Mouse (Mus musculus): ENCODE data around the gene Ppp1r12a. TPM values are rescaled to one million over a fixed set of nuclear protein-coding genes. Genes with fewer than 3 reads are reported as not detected.

Ppp1r12a gene
- total and polyA plus RNA-seq, 2 experiments from 2014 or later: 51.6 to 92.3 TPM

- Histone ChIP-seq H3K27me3 (ENCODE audit: insufficient read depth, low read length) (no peaks in the 10 kb centered on the region), H3K9ac (no peak overlapping the region), H3K4me3 (ENCODE audit: low read depth, low read length) (no peak overlapping the region), H3K27ac (ENCODE audit: low read depth, low read length) (no peak overlapping the region), H3K36me3 (ENCODE audit: insufficient read depth) (no peaks in the 10 kb centered on the region), H3K9me3 (ENCODE audit: low read length) (no peaks in the 10 kb centered on the region), H3K4me2 (ENCODE audit: low read depth) (no peak overlapping the region), H3K4me1 (ENCODE audit: insufficient read depth) (no peaks in the 10 kb centered on the region)
- ATAC-seq (no peak), DNase-seq (no peak)
- WGBS: 81% methylated on average over 7 of the region's 7 CpGs
- TF ChIP-seq CTCF (IDR thresholded peaks at IDR 0.05; ENCODE audit: low read depth): no peak
These were observed 132.8 kb downstream of the Ppp1r12a start for GRCm38 (mm10) chr10:108294766-108295165.

DNA sequence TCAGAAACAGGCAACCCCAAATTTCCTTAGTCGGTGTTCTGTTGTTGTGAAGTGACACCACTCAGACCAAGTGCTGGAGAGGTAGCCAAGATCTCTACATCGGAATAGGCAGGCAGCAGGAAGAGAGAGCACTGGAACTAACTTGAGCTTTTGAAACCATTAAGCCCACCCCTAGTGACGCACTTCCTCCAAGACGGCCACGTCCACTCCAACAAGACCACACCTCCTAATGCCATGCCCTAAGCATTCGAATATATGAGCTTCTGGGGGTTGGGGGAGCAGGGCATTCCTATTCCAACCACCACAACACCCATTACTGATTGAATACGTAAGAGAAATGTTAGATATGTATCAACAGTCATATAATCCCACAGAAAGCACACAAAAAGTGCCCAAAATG lies 134.5 kb downstream of the Ppp1r12a start:
- H3K9me3 ChIP-seq (ENCODE audit: low read length): no peaks in the 10 kb centered on the region
- no peak overlapping the region for H3K9ac ChIP-seq
- TF ChIP-seq CTCF (IDR thresholded peaks at IDR 0.05; ENCODE audit: low read depth): no peak
- no peak for ATAC-seq
- WGBS: 91% methylated on average over 7 of the region's 7 CpGs
- H3K27me3 ChIP-seq (ENCODE audit: insufficient read depth, low read length): no peaks in the 10 kb centered on the region
- DNase-seq: no peak
- no peak overlapping the region for H3K4me3 ChIP-seq (ENCODE audit: low read depth, low read length)
- H3K27ac ChIP-seq (ENCODE audit: low read depth, low read length): no peak overlapping the region
- H3K4me1 ChIP-seq (ENCODE audit: insufficient read depth): no peaks in the 10 kb centered on the region
- H3K4me2 ChIP-seq (ENCODE audit: low read depth): no peak overlapping the region
- H3K36me3 ChIP-seq (ENCODE audit: insufficient read depth): no peaks in the 10 kb centered on the region

DNA sequence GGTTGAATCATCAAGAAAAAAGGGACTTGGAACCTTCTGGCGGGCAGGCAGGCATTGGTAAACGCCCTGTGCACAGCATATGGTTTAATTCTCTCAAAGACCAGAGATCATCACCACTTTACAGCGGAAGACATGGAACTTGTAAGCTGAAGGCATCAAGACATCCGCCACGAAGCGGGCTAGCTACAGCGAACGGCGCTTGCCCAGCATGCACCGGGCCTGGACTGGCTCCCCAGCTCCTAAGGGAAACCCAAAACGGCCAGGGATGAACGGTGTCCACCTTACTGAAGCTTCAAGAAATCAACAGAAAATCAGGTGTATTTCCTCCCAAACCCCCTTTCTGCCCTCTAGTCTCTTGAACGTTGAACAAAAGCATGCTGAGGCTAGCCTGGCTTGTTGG lies 136.3 kb downstream of the Ppp1r12a start:
- 95% methylated on average over 13 of the region's 13 CpGs for WGBS
- no peaks in the 10 kb centered on the region for H3K36me3 ChIP-seq (ENCODE audit: insufficient read depth)
- no peak for ATAC-seq

DNA sequence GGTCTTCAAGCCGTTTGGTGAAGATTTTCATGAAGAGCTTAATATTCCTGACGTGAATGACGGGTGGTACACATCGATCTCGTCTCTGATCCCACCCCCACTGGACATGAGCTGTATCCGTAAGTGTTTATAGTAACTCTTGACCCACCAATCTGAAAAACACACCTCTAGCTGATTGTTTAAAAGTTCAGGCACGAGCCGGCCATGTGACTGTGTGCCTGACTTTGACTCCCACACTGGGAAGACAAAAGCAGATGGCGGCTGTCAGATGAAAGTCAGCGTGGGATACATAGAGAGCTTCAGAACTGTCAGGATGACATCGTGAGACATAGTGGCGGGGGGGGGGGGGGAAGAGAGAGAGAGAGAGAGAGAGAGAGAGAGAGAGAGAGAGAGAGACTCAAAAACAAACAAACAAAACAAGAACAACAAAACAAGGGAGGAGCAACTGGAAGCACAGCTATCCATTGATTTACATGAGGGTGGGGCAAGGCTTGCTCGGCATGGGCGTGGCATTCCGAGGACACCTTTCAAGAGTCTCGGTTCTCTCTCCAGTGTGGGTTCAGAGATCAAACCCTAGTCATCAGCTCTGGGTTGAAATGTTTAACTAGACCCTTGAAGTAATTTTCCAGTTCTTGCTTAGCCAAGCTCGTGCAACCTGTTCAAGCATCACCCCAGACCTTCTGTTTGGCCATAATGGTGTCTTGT lies 137.0 kb downstream of the Ppp1r12a start:
- ATAC-seq: no peak
- H3K4me1 ChIP-seq (ENCODE audit: insufficient read depth): no peaks in the 10 kb centered on the region
- whole genome bisulfite sequencing: 83% methylated on average over 16 of the region's 17 CpGs

More for the DNA sequence above, 136.3 kb downstream of the Ppp1r12a start:
- no peak overlapping the region for H3K4me2 ChIP-seq (ENCODE audit: low read depth)
- H3K4me1 ChIP-seq (ENCODE audit: insufficient read depth): no peaks in the 10 kb centered on the region
- no peak for DNase-seq
- H3K4me3 ChIP-seq (ENCODE audit: low read depth, low read length): no peak overlapping the region
- H3K9me3 ChIP-seq (ENCODE audit: low read length): no peaks in the 10 kb centered on the region
- no peaks in the 10 kb centered on the region for H3K27me3 ChIP-seq (ENCODE audit: insufficient read depth, low read length)
- no peak overlapping the region for H3K9ac ChIP-seq
- no peak for TF ChIP-seq CTCF (IDR thresholded peaks at IDR 0.05; ENCODE audit: low read depth)
- H3K27ac ChIP-seq (ENCODE audit: low read depth, low read length): no peak overlapping the region

DNA sequence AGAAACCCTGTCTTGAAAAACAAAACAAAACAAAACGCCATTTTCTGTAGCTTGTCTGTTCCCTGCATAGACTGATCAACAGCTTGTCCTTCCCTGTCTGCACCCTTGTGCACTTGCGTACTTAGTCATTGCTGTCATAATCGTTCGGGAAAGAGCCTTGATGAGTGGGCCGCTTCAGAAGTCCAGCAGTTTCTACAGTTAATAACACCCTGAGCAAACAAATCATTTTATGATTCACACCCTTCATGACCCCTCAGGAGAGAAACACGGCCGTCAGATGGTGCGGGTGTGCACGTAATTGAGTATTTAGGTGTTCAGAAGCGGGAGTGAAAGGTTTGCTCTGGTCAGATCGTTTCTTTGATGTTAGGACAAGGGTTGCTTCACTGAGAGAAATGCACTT lies 137.8 kb downstream of the Ppp1r12a start:
- ATAC-seq: no peak
- Histone ChIP-seq H3K9me3 (ENCODE audit: low read length) (no peaks in the 10 kb centered on the region), H3K27me3 (ENCODE audit: insufficient read depth, low read length) (no peaks in the 10 kb centered on the region), H3K4me3 (ENCODE audit: low read depth, low read length) (no peak overlapping the region), H3K4me1 (ENCODE audit: insufficient read depth) (no peaks in the 10 kb centered on the region), H3K36me3 (ENCODE audit: insufficient read depth) (no peaks in the 10 kb centered on the region), H3K27ac (ENCODE audit: low read depth, low read length) (no peak overlapping the region), H3K9ac (no peak overlapping the region), H3K4me2 (ENCODE audit: low read depth) (no peak overlapping the region)
- DNase-seq: no peak
- TF ChIP-seq CTCF (IDR thresholded peaks at IDR 0.05; ENCODE audit: low read depth): no peak
- WGBS: 80% methylated on average over 11 of the region's 11 CpGs

More for the DNA sequence above, 137.0 kb downstream of the Ppp1r12a start:
- no peak for DNase-seq
- Histone ChIP-seq H3K4me3 (ENCODE audit: low read depth, low read length) (no peak overlapping the region), H3K9me3 (ENCODE audit: low read length) (no peaks in the 10 kb centered on the region), H3K4me2 (ENCODE audit: low read depth) (no peak overlapping the region), H3K36me3 (ENCODE audit: insufficient read depth) (no peaks in the 10 kb centered on the region), H3K9ac (no peak overlapping the region), H3K27me3 (ENCODE audit: insufficient read depth, low read length) (no peaks in the 10 kb centered on the region), H3K27ac (ENCODE audit: low read depth, low read length) (no peak overlapping the region)
- TF ChIP-seq CTCF (IDR thresholded peaks at IDR 0.05; ENCODE audit: low read depth): no peak

GRCm38 (mm10) chr10:108300843-108301242 lies 138.8 kb downstream of the Ppp1r12a start:
- no peaks in the 10 kb centered on the region for H3K4me1 ChIP-seq (ENCODE audit: insufficient read depth)
- DNase-seq: peak; percentile 85
- peak; percentile 80 for TF ChIP-seq CTCF (IDR thresholded peaks at IDR 0.05; ENCODE audit: low read depth)
- H3K4me3 ChIP-seq (ENCODE audit: low read depth, low read length): no peak overlapping the region
- WGBS: 10% methylated on average over 19 of the region's 19 CpGs
- no peaks in the 10 kb centered on the region for H3K9me3 ChIP-seq (ENCODE audit: low read length)
- H3K27ac ChIP-seq (ENCODE audit: low read depth, low read length): no peak overlapping the region
- no peaks in the 10 kb centered on the region for H3K27me3 ChIP-seq (ENCODE audit: insufficient read depth, low read length)
- no peak overlapping the region for H3K9ac ChIP-seq
- no peaks in the 10 kb centered on the region for H3K36me3 ChIP-seq (ENCODE audit: insufficient read depth)
- 0 out of 2 replicates have a peak overlapping the region, but pooled peaks have one; percentile 9 for H3K4me2 ChIP-seq (ENCODE audit: low read depth)
- ATAC-seq: peak; percentile 83

- DNase-seq (no peak), ATAC-seq (no peak)
- Histone ChIP-seq H3K4me1 (ENCODE audit: insufficient read depth) (no peaks in the 10 kb centered on the region), H3K27ac (ENCODE audit: low read depth, low read length) (no peak overlapping the region), H3K4me2 (ENCODE audit: low read depth) (no peak overlapping the region), H3K36me3 (ENCODE audit: insufficient read depth) (no peaks in the 10 kb centered on the region), H3K27me3 (ENCODE audit: insufficient read depth, low read length) (no peaks in the 10 kb centered on the region), H3K9ac (no peak overlapping the region), H3K4me3 (ENCODE audit: low read depth, low read length) (no peak overlapping the region), H3K9me3 (ENCODE audit: low read length) (no peaks in the 10 kb centered on the region)
- TF ChIP-seq CTCF (IDR thresholded peaks at IDR 0.05; ENCODE audit: low read depth): no peak
- WGBS: 63% methylated on average over 11 of the region's 11 CpGs
These were observed 145.8 kb downstream of the Ppp1r12a start for GRCm38 (mm10) chr10:108307772-108308171.
